Mouse (Mus musculus): Measurements from ENCODE around the gene Arf6.
"Not testable (repeated sequence)": the region's sequence is repeated elsewhere in the genome, so short reads cannot be mapped to it uniquely, and the experiment has no call there.

DNA sequence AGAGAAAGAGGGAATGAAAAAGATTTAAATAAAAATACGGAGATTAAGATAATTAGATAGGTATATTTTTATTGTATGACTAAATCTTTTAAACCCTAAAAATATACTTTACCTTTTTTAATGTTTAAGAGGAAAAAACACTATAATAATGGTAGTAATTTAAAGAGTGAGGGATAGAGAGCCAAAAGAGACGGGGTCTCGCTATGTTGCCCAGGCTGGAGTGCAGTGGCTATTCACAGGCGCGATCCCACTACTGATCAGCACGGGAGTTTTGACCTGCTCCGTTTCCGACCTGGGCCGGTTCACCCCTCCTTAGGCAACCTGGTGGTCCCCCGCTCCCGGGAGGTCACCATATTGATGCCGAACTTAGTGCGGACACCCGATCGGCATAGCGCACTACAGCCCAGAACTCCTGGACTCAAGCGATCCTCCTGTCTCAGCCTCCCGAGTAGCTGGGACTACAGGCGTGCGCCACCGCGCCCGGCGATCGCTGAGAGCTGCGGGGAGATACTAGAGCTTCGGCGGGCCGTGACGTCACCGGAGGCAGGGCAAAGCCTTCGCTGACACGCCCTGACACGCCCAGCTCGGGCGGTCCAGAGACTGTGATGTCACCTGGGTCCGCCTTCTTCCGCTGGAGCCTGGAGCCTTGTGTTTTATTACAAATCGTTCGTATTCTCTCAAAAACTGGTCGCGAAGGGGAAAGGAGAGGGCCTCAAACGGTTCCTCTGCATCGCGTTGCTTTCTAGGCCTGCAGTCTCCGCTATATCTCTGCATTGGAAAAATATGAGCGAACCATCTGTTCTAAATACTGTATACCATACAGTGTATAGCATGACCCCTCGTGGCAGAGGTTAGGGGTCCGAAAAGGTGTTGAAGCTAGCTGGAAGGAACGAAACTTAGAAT lies 10.7 kb upstream of the Arf6 start:
- TF ChIP-seq HCFC1 (IDR thresholded peaks at IDR 0.05; ENCODE audit: borderline replicate concordance, insufficient read depth, low read length); ZNF384 (IDR thresholded peaks at IDR 0.05; ENCODE audit: low read depth, low read length); CHD2 (IDR thresholded peaks at IDR 0.05; ENCODE audit: low read depth, low read length): not testable (repeated sequence)
